Mouse (Mus musculus) gastrocnemius, adult 8-10 months (tissue): ENCODE data around the gene Trit1. TPM values are rescaled to one million over a fixed set of nuclear protein-coding genes. Genes with fewer than 3 reads are reported as not detected.
"Not testable (repeated sequence)": the region's sequence is repeated elsewhere in the genome, so short reads cannot be mapped to it uniquely, and the experiment has no call there.

ENCODE experiments used
- DNase-seq, 2 experiments: peaks; one replicate each; pipeline ENCODE4 v3.0.0; 2022; ENCODE audit warnings: low spot score in 2 of 2
- total RNA-seq, 4 experiments: library from RNA; stranded (reverse); gene quantifications; 2 replicates each; pipeline ENCODE4 v1.2.4; 2022

The Trit1 gene
- 1 to 10 TPM; 5.8 to 7.1 (median 6.6) TPM for total RNA-seq

DNA sequence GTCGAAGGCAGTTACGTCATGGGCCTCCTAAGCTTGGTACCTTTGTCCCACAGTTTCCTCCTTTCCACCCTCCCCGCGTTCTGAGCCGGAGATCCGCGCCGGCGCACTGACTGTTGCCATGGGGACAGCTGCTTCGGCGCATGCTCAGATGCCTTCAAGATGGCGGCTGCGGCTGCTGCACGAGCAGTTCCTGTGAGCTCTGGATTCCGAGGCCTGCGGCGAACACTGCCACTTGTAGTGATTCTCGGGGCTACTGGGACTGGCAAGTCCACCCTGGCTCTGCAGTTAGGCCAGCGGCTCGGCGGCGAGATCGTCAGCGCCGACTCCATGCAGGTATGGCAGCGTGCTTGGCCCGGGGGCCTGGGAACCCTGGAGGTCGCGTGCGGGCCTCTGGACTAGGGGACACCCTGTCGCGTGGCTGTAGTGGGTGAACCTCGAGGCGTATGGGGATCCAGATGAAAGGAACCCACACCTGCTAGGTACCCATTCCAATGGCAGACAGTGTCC, at the start of gene Trit1:
TSS of gene Trit1 (plus strand) at position 147 of the 507 bp plus-strand sequence.
- DNase-seq = peak; percentile 77 to 86

DNA sequence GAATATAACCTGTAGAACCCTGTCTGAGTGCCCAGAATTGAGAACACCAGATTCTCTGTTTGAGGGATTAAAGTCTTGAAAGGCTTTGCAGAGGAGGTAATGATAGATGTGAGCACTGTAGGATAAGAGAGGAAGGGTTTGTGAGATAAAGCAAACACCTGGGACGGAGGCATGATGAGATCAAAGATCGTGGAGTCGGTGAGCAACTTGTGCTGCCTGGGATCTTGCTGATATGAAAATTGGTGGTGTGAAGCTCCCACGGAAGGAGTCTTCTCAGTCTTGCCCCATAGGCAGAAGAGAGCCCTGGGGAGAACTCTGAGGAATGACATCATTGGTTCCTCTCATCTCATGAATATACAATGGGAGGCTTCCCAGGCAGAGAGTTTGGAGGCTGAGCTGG, 48.3 kb upstream of the Trit1 start:
- DNase-seq = no peak

DNA sequence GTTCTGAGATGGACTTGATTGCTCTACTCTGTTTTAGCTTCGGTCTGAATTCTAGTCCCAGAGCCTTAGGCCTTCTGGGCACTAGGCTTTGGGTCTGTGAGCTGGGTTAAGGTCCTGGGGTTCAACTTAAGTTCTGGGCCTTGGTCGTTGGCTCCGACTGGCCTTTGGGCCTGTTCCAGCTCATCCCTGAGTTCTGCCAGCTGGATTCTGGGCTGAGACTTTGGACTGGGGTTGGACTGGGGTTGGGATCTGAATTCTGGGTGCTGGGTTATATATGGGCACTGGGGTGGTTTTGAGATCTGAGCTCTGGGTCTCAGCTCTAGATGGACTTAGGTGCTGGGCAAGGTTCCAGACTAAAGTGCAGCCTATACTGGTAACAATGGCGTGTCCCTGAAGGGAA, 45.2 kb upstream of the Trit1 start:
- no peak for DNase-seq

DNA sequence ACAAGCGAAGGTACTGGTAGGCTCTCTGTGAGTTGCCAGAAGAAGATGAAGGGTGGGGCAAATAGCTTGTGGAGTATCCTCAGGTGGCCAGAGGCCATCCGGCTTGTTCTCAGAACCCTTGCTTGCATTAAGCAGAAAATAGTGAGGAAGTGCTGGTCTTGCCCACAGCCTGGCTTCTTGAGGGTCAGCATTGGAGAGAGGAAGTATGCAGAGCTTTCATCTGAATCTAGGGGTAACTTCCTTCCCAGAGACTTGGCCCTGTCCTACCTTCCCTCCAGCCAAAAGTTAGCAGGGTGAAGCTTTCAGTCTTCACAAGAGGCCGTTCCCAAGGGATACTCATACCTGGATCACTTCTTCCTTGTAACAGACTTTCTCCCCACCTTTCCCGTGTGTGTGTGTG, 44.8 kb upstream of the Trit1 start:
- no peak for DNase-seq

DNA sequence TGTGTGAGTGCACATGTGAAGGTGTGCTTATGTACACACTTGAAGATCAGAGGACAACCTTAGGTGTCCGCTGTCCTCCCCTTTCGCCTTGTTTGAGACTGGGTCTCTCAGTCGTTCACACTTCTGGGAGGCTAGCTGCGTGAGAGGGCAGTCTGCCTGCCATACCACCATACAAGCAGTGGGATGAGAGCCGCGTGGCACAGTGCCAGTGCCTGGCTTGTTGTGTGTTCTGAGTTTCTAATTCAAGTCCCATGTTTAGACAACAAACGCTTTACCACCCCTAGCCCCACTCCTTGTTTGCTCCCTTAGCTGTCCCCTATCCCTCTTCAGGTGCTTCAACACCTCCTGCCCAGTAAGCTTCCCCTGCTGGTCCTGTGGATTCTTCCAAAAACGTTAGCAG, 44.3 kb upstream of the Trit1 start:
- DNase-seq = no peak

DNA sequence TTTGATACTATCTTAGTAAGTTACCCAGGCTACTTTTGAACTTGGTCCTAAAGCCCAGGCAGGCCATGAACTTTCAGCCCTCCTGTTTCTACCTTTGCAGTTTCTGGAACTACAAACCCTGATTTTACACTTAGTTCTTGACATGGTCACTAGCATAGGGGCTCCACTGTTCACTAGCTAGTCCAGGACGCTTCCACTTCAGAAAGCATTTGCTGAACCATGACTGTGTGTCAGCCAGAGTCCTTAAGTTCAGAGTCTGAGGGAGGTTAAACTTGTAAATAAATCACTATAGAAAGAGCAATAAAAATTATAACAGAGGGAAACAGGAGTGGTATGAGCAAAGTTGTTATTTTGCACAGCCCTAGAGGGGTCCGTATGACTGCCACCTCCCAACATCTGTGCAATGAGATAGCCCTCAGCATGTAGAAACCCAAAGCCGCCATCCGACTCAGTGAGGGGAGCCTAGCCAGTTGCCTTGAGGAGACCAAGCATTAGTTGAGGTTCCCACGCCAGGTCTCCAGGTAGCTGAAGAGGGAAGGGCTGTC, 41.3 kb upstream of the Trit1 start:
- DNase-seq = no peak

DNA sequence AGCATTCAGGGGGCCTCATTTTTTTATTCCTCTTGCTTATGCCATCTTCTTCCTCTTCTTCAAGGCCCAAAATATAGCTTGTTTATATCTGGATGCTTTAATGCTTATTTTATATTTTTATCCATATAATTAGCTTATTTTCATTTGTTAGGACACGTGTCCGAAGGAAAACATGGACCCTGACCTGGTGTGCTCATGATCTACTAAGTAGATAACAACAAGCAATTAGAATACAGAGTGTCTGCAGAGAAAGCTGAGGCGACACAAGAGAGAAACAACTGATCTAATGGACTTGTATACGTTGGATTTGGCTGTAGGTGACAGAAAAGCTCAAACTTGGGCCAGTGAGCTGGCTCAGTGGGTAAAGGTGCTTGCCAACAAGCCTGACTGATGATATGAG, 39.5 kb upstream of the Trit1 start:
- no peak for DNase-seq

DNA sequence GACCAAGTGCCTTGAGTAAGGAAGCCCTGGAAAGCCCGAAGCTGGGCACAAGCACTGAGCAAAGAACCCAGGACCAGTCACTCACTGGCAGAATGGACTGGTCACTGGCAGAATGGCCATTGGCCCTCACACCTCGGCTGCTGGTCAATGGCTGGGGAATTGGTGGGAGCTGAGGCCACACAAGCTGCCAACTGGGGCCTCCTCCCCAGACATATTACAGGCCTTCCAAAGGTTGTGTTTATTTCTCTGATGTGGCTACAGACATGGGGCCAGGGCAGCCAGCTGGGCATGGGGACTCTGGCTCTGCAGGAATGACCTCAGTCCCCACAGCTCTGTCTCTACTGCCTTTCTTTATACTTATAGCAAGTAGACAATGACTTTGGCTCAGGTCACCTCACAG, 37.5 kb upstream of the Trit1 start:
- no peak for DNase-seq

DNA sequence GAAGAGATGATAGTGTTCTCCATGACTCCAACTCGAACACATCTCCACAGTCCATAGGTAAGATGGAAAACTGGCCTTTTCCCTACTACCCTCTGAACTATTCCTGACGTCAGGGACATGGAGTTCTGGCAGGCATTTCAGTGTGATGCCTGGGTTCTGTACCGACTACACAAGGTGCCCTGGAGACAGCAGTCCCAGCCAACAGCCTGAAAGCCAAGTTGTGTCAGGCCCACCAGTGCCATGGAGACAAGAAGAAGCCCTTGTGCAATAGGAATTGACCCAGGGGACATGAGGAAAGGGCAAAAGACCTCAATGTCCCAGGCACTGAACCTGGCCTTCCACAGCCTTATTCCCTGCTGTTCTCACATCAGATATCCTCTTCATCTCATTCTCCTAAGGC, 36.6 kb upstream of the Trit1 start:
- DNase-seq = no peak

DNA sequence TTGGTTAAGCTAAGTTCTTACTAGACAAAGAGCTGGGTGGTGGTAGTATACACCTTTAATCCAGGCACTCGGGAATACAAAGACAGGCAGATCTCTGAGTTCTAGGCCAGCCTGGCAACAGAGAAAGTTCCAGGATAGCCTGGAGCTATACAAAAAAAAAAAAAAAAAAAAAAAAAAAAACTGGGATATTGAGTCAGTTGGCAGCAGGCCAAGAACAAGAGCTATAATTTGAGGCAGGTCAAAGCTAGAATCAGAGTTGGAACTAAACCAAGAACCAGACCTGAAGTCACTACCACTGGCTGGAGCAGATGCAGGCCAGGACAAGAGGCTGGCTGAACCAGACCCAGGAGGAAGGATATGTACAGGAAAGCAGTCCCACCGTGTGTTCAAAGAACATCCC, 35.7 kb upstream of the Trit1 start:
- DNase-seq = no peak

DNA sequence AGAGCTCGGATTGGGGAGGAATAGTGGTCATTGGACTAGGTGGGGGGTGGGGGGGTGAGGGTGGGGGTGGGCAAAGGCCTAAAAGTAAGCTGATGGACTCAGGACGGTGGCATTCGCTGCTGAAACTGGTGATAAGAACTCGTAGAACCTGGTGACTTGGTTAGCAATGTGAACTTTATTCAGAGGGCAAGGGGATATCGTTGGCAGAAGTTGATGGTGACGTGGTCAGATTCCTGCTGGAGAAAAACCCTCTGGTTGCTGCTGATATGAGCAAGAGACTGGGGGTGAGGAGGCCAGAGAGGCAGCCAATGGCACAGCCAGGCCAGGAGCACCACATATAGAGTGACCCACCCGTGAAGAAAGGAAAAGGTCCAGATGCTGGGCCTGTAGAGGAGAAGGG, 35.2 kb upstream of the Trit1 start:
- DNase-seq = no peak

DNA sequence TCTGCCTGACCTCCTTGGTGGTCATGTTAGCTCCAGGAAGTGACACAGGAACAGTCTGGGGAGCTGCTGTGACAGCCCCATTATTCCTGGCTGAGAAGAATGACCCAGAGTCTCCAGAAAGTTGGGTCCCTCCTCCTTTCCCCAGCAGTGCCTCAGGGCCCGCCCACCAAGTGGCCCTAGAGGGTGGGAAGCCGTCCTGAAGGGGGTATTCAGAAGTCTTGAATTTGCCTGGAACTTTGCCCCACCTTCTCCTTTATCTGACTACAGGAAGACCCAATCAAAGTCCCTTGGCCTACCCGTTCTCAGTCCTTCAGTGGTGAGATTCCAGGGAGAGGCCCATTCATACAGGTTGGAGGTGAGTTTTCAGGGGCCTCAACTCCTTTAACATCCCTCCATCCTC, 34.5 kb upstream of the Trit1 start:
- DNase-seq = no peak

DNA sequence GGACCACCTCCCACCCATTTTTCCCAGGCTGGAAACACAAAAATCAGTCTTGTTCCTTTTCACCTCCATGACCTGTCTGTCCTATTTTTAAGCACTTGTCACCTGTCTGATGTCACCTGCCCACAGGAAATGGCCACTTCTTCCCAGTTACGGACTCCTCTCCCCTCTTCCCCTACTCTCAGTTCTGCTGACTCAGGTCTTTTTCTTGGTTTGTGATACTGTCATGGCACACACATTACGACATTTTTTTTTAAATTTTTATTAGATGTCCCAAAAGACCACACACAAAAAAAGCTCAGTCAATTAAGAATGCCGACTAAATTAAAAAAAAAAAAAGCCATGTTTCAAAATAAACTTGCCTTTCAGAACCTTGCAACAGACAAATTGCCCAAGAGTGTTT, 33.9 kb upstream of the Trit1 start:
- DNase-seq = no peak

DNA sequence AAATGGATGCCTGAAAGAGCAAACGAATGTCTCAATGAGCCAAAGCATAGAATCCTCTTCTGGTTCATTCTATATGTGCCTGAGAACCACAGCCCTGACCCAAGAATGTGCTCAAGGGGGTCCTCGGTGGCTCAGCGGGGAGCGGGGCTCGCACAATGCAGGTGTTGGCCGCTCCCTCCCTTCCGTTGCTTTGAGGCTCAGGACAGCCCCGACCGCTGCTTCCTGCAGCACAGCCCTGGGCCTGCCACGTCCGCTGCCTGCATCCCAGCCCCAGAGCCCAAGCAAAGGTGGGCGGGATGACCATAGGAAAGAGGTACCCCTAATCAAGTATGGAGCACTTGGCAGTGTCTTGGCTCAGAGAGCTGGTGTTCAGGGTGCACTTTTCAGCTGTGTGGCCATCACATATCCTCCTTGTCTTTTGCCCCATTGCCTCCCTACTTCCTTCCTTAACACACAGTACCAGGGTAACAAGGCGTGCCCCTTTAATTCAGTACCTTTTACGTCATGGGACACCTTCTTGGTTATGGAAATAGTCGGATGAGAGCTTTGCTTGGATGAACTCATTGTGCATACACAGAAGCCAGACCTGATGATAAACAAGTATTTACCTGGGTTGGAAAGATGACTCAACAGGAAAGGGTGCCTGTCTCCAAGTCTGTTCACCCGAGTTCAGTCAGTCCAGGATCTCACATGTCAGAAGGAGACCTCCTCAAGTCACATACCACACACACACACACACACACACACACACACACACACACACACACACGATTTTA, 32.7 kb upstream of the Trit1 start:
- DNase-seq = no peak

DNA sequence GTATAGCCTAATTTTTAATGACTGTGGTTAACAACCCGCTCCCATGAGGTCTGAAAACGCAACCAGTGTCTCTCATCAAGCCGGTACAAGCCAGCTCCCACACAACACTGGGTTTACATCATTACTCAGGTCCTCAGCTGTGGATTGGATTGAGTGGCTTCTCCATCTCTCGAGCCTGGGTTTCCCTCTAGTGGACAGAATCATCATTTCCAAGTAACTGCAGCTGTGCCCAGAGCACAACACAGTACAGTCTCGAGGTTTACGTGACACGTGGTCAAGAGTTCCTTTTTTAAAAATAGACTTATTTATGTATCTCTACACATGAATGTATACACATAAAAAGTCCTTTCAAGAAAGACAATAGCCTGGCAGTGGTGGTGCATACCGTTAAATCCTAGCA, 31.3 kb upstream of the Trit1 start:
- DNase-seq = no peak

DNA sequence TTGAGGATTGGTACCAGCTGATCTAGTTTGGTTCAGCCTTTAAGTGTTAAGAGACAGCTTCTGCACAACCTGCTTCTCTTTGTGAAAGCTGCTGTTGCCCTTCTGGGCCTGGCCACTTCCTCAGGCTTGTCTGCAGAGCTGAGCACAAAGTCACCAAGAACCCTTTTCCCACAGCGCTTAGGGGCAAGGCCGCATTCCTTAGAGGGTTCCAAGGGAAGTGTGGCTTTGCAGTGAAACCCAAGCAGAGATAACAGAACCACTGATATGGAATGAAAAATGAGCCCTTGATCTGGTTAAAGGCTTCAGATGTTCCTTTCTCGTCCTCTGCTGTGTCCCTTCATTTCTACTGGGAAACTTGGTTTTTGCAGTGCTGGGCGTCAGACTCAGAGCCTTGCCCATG, 29.0 kb upstream of the Trit1 start:
- no peak for DNase-seq

DNA sequence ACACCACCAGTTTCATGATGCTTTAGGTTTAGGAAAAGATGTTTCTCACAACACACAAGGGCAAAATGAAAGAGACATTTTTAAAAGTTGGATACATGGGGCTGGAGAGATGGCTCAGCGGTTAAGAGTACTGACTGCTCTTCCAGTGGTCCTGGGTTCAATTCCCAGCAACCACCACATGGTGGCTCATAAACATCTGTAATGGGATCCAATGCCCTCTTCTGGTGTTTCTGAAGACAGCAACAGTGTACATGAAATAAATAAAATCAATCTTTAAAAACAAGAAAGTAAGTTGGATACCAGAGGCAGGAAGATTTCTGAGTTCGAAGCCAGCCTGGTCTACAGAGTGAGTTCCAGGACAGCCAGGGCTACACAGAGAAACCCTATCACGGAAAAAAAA, 28.4 kb upstream of the Trit1 start:
- not testable (repeated sequence) for DNase-seq

DNA sequence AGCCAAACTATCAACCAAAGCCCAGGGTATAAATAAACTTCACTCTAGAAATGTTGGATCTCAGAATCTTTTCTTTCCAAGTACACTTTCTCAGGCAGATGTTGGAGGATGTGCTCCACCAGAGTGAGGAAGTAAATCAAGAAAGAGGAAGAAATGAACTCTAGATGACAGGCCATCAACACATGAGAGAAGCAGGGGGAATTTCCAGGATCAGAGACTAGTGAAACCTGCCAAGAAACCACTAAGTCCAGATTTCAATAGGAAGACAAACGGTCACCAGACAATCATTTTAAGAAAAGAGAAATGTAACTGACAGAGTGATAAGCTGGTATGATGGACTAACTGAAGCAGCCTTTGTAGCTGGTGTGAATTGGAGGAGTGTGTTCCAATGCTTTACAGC, 25.2 kb upstream of the Trit1 start:
- no peak for DNase-seq

DNA sequence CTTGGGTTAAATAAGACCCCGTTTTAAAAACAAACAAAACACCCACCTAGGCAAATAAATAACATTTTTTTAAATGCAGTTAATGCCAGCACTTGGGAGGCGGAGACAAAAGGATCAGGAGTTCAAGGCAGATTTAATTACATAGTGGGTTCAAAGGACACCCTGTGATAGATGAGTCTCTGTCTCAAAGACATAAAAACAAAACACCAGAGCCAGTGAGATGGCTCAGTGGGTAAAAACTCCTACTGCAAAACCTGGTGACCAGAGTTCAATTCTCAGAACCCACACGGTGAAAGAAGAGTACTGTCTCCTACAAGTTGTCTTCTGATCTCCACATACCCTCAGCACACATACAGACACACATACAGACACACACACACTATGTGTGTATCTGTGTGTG, 24.1 kb upstream of the Trit1 start:
- no peak for DNase-seq

DNA sequence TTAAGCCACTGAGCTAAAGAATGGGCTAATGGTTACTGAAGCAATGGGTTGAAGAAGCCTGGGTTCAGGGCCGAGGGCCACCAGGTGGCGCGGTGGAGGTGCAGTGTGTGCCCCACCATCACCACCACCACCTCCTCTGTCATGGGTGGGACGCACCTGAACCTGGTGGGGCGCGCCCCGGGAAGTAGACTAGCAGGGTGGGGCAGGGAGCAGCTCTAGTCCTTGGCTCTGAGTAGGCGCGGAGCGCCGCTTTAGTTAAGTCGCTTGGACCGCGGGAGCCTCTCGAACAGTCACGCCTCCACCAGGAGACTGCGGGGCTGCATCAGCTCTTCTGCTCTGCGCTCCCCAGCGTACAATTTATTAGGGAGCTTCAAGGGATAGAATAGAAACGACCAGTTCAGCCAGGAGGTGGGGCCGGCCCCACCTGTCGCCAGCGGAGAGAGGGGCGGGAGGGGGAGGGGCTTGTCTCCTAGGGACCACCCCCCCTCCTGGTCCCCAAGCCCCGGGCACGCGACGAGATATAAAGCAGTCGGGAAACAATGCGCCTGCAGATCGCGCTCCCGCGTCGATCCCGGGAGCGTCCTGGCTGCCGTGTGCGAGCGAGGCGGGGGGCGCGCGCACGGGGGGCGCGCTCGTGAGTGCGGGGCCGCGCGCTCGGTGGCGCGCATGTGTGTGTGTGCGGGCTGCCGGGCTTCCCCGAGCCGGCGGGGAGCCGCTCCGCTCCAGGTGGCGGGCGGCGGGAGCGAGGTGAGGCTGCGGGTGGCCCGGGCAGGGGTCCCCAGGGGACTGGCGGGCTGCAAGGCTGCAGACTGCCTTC, 20.8 kb upstream of the Trit1 start, which contains the start of gene Mycl:
TSS of gene Mycl (plus strand) at position 249 of the 817 bp plus-strand sequence.
- peak; percentile 49 to 56 for DNase-seq

DNA sequence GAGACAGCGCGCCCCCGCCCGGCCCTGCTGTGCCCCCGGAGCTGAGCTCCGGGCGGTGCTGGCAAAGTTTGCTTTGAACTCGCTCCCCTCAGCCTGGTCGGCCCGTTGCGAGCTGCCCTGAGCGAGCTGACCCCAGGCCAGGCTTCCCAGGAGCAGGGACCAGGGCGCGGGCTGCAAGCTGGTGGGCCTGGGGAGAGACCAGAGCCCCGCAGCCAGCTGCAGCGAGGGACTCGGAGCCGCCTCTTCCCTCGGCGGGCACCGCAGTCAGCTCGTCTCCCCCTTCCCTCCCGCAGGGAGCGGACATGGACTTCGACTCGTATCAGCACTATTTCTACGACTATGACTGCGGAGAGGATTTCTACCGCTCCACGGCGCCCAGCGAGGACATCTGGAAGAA, 20.2 kb upstream of the Trit1 start:
- no peak for DNase-seq

DNA sequence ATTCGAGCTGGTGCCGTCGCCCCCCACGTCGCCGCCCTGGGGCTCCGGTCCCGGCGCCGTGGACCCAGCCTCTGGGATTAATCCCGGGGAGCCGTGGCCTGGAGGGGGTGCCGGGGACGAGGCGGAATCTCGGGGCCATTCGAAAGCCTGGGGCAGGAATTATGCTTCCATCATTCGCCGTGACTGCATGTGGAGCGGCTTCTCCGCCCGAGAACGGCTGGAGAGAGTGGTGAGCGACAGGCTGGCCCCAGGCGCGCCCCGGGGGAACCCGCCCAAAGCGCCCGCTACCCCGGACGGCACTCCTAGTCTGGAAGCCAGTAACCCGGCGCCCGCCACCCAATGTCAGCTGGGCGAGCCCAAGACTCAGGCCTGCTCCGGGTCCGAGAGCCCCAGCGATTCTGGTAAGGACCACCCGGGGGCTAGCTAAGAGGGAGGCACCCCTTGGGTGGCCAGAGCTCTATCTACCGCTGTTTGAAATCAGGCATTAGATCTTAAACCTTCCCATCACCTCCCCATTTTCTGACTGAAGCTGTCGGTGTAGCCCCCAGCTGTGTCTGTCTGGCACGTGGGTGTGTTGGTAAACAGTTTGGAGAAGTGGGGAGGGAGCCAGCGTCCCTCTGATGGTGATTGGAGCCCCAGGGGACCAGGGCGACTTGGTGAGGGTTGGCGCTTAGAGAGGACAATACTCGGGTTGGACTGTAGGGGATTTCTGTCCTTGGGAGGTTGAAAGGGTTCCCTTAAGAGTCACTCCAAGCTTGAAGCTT, 19.6 kb upstream of the Trit1 start:
- DNase-seq = no peak
